Mouse (Mus musculus) embryonic facial prominence, embryonic 10.5 days (tissue): ENCODE data around the gene Myo16. TPM values are rescaled to one million over a fixed set of nuclear protein-coding genes. Genes with fewer than 3 reads are reported as not detected.

Experiments
- polyA plus RNA-seq: library from polyadenylated mRNA; unstranded; fragments of >200 nt; fragmentation: Nextera tagmentation; extraction: Ambion mirVana; gene quantifications from 2 replicates; pipeline ENCODE4 v1.2.1, GENCODE M21; 2016

Myo16 gene
- polyA plus RNA-seq, 1 experiment from 2014 or later, result 1.1 TPM

Other genes starting within 250 kb of the Myo16 start
- gene Lig4, start 176.2 kb upstream of the Myo16 start, polyA plus RNA-seq, result 8.8 and 9.4 TPM in 2 replicates
- 13.8 and 14.4 TPM in 2 replicates for gene Abhd13, start 176.2 kb upstream of the Myo16 start, polyA plus RNA-seq
- gene Tnfsf13b, start 147.4 kb upstream of the Myo16 start, polyA plus RNA-seq, result 0.08 TPM in 1 of 2 replicates, not detected in the other